Mouse (Mus musculus): ENCODE data around the gene Scgb1b24. TPM values are rescaled to one million over a fixed set of nuclear protein-coding genes. Genes with fewer than 3 reads are reported as not detected.

The Scgb1b24 gene
- polyA plus RNA-seq (2014; fragmentation: Nextera tagmentation; extraction: Ambion mirVana), result not detected in 2 replicates

- no peak for DNase-seq (ENCODE audit: low spot score)
- WGBS, result 86% methylated on average over 3 of the region's 3 CpGs
- ATAC-seq (ENCODE audit: low FRiP score), result no peak
- Histone ChIP-seq H3K4me2 (replicated peaks) (no peak within 1 kb of the TSS), H3K27me3 (ENCODE audit: control insufficient read depth, insufficient read depth, low read length) (no peaks in the 10 kb centered on the region), H3K9me3 (ENCODE audit: control insufficient read depth, low read length) (peaks cover 81% of the 10 kb centered on the region), H3K4me1 (replicated peaks; ENCODE audit: control insufficient read depth, insufficient read depth, low read length) (no peaks in the 10 kb centered on the region), H3K4me3 (replicated peaks; ENCODE audit: low read length) (no peak within 1 kb of the TSS), H3K36me3 (replicated peaks; ENCODE audit: control insufficient read depth, insufficient read depth) (no peaks in the 10 kb centered on the region), H3K9ac (no peak within 1 kb of the TSS), H3K27ac (no peak within 1 kb of the TSS)
Observed at GRCm38 (mm10) chr7:33743499-33743898, at the start of gene Scgb1b24. Scgb1b24 (plus strand) TSS chr7:33743799.

GRCm38 (mm10) chr7:33739212-33739611, 4.4 kb upstream of the Scgb1b24 start, which contains the start of gene Scgb2b24:
Scgb2b24 (minus strand) TSS chr7:33739312.
- Histone ChIP-seq H3K4me3 (replicated peaks; ENCODE audit: low read length) (no peak within 1 kb of the TSS), H3K9ac (no peak within 1 kb of the TSS), H3K36me3 (replicated peaks; ENCODE audit: control insufficient read depth, insufficient read depth) (no peaks in the 10 kb centered on the region), H3K9me3 (ENCODE audit: control insufficient read depth, low read length) (peaks cover 82% of the 10 kb centered on the region), H3K27ac (no peak within 1 kb of the TSS), H3K4me2 (replicated peaks) (no peak within 1 kb of the TSS), H3K27me3 (ENCODE audit: control insufficient read depth, insufficient read depth, low read length) (no peaks in the 10 kb centered on the region), H3K4me1 (replicated peaks; ENCODE audit: control insufficient read depth, insufficient read depth, low read length) (no peaks in the 10 kb centered on the region)
- no peak for ATAC-seq (ENCODE audit: low FRiP score)
- WGBS, result 74% methylated on average over 2 of the region's 2 CpGs
- DNase-seq (ENCODE audit: low spot score), result no peak

Other genes with a start within 250 kb of the Scgb1b24 start
- gene Scgb2b21, start 223.3 kb upstream of the Scgb1b24 start, polyA plus RNA-seq (2014; fragmentation: Nextera tagmentation; extraction: Ambion mirVana), result not detected in 2 replicates
- not detected in 2 replicates for gene Scgb2b24, start 4.5 kb upstream of the Scgb1b24 start, polyA plus RNA-seq (2014; fragmentation: Nextera tagmentation; extraction: Ambion mirVana)
- not detected in 2 replicates for gene Scgb2b26, start 201.2 kb downstream of the Scgb1b24 start, polyA plus RNA-seq (2014; fragmentation: Nextera tagmentation; extraction: Ambion mirVana)